Mouse (Mus musculus): ENCODE data around the gene Gm17268. TPM values are rescaled to one million over a fixed set of nuclear protein-coding genes. Genes with fewer than 3 reads are reported as not detected.

Gene Gm17268
- polyA plus RNA-seq, 1 experiment = not detected

GRCm38 (mm10) chr11:82072374-82072773 lies 34.0 kb upstream of the Gm17268 start:
- Histone ChIP-seq H3K27ac (ENCODE audit: control insufficient read depth, insufficient read depth, low read length) (no peak overlapping the region), H3K36me3 (ENCODE audit: control insufficient read depth, insufficient read depth, low read length) (no peaks in the 10 kb centered on the region), H3K4me1 (replicated peaks; ENCODE audit: control insufficient read depth, insufficient read depth, low read length) (no peaks in the 10 kb centered on the region), H3K4me3 (ENCODE audit: control insufficient read depth, insufficient read depth, low read length) (no peak overlapping the region), H3K27me3 (ENCODE audit: control insufficient read depth, insufficient read depth, low read length) (no peaks in the 10 kb centered on the region)
- TF ChIP-seq POLR2A (IDR thresholded peaks at IDR 0.05; ENCODE audit: control insufficient read depth, extremely low read depth, insufficient read depth, low read length, poor library complexity) = no peak
- TF ChIP-seq CTCF (IDR thresholded peaks at IDR 0.05; ENCODE audit: borderline replicate concordance, control insufficient read depth, extremely low read depth, insufficient read depth, low read length, poor library complexity) = no peak
- WGBS = 85% methylated on average over 1 of the region's 1 CpGs
- DNase-seq = no peak

GRCm38 (mm10) chr11:82071076-82071475 lies 32.7 kb upstream of the Gm17268 start:
- no peak for DNase-seq
- no peak for TF ChIP-seq POLR2A (IDR thresholded peaks at IDR 0.05; ENCODE audit: control insufficient read depth, extremely low read depth, insufficient read depth, low read length, poor library complexity)
- no peak for TF ChIP-seq CTCF (IDR thresholded peaks at IDR 0.05; ENCODE audit: borderline replicate concordance, control insufficient read depth, extremely low read depth, insufficient read depth, low read length, poor library complexity)
- 86% methylated on average over 3 of the region's 3 CpGs for WGBS
- Histone ChIP-seq H3K4me1 (replicated peaks; ENCODE audit: control insufficient read depth, insufficient read depth, low read length) (no peaks in the 10 kb centered on the region), H3K27ac (ENCODE audit: control insufficient read depth, insufficient read depth, low read length) (no peak overlapping the region), H3K4me3 (ENCODE audit: control insufficient read depth, insufficient read depth, low read length) (no peak overlapping the region), H3K36me3 (ENCODE audit: control insufficient read depth, insufficient read depth, low read length) (no peaks in the 10 kb centered on the region), H3K27me3 (ENCODE audit: control insufficient read depth, insufficient read depth, low read length) (no peaks in the 10 kb centered on the region)

GRCm38 (mm10) chr11:82066953-82067571 lies 28.7 kb upstream of the Gm17268 start:
- no peak overlapping the region for H3K4me3 ChIP-seq (ENCODE audit: control insufficient read depth, insufficient read depth, low read length)
- no peaks in the 10 kb centered on the region for H3K27me3 ChIP-seq (ENCODE audit: control insufficient read depth, insufficient read depth, low read length)
- no peak for DNase-seq
- H3K4me1 ChIP-seq (replicated peaks; ENCODE audit: control insufficient read depth, insufficient read depth, low read length) = no peaks in the 10 kb centered on the region
- TF ChIP-seq POLR2A (IDR thresholded peaks at IDR 0.05; ENCODE audit: control insufficient read depth, extremely low read depth, insufficient read depth, low read length, poor library complexity) = no peak
- no peak for TF ChIP-seq CTCF (IDR thresholded peaks at IDR 0.05; ENCODE audit: borderline replicate concordance, control insufficient read depth, extremely low read depth, insufficient read depth, low read length, poor library complexity)
- 91% methylated on average over 7 of the region's 7 CpGs for WGBS
- H3K27ac ChIP-seq (ENCODE audit: control insufficient read depth, insufficient read depth, low read length) = no peak overlapping the region
- no peaks in the 10 kb centered on the region for H3K36me3 ChIP-seq (ENCODE audit: control insufficient read depth, insufficient read depth, low read length)

GRCm38 (mm10) chr11:82063454-82063853 lies 25.1 kb upstream of the Gm17268 start:
- DNase-seq = no peak
- TF ChIP-seq CTCF (IDR thresholded peaks at IDR 0.05; ENCODE audit: borderline replicate concordance, control insufficient read depth, extremely low read depth, insufficient read depth, low read length, poor library complexity) (no peak), POLR2A (IDR thresholded peaks at IDR 0.05; ENCODE audit: control insufficient read depth, extremely low read depth, insufficient read depth, low read length, poor library complexity) (no peak)
- H3K4me3 ChIP-seq (ENCODE audit: control insufficient read depth, insufficient read depth, low read length) = no peak overlapping the region
- no peaks in the 10 kb centered on the region for H3K27me3 ChIP-seq (ENCODE audit: control insufficient read depth, insufficient read depth, low read length)
- no peaks in the 10 kb centered on the region for H3K4me1 ChIP-seq (replicated peaks; ENCODE audit: control insufficient read depth, insufficient read depth, low read length)
- WGBS = 86% methylated on average over 2 of the region's 2 CpGs
- H3K36me3 ChIP-seq (ENCODE audit: control insufficient read depth, insufficient read depth, low read length) = no peaks in the 10 kb centered on the region
- H3K27ac ChIP-seq (ENCODE audit: control insufficient read depth, insufficient read depth, low read length) = no peak overlapping the region

DNA sequence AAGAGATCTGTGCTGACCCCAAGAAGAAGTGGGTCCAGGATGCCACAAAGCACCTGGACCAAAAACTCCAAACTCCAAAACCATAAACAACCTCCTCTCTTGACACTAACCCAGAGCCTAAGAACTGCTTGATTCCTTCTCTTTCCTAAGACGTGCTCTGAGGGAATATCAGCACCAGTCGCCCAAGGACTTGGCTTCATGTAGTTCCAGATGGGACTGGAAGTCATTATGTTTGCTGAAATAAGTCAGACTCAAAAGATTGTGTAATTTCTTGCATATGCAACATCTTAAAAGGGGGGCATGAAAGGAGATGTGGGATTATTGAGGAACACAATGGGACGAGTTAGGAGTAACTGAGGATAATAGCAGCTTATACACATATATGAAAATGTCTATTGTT lies 23.9 kb upstream of the Gm17268 start:
- Histone ChIP-seq H3K4me3 (ENCODE audit: control insufficient read depth, insufficient read depth, low read length) (no peak overlapping the region), H3K4me1 (replicated peaks; ENCODE audit: control insufficient read depth, insufficient read depth, low read length) (no peaks in the 10 kb centered on the region), H3K27ac (ENCODE audit: control insufficient read depth, insufficient read depth, low read length) (no peak overlapping the region), H3K27me3 (ENCODE audit: control insufficient read depth, insufficient read depth, low read length) (no peaks in the 10 kb centered on the region), H3K36me3 (ENCODE audit: control insufficient read depth, insufficient read depth, low read length) (no peaks in the 10 kb centered on the region)
- DNase-seq = no peak
- no peak for TF ChIP-seq CTCF (IDR thresholded peaks at IDR 0.05; ENCODE audit: borderline replicate concordance, control insufficient read depth, extremely low read depth, insufficient read depth, low read length, poor library complexity)
- TF ChIP-seq POLR2A (IDR thresholded peaks at IDR 0.05; ENCODE audit: control insufficient read depth, extremely low read depth, insufficient read depth, low read length, poor library complexity) = no peak
- 86% methylated on average over 3 of the region's 3 CpGs for WGBS

DNA sequence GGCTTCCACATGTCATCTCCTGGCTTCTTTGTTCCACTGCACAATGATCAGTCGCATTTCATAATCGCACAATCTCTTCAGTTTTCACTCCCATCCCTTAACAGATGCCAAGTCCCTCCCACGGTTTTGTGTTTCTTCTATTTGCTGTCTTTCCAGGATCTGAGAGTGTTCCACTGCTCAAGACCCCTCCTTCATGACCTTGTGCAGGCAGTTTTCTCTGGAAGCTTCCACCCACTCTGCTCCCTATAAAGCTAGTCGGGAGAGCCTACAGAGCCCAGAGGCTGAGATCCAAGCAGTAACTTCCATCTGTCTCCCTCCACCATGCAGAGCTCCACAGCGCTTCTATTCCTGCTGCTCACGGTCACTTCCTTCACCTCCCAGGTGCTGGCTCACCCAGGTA lies 19.3 kb upstream of the Gm17268 start, which contains the start of gene Ccl11:
Ccl11 (plus strand) TSS at position 178 of the 400 bp plus-strand sequence.
- H3K4me3 ChIP-seq (ENCODE audit: control insufficient read depth, insufficient read depth, low read length) = no peak within 1 kb of the TSS
- no peaks in the 10 kb centered on the region for H3K27me3 ChIP-seq (ENCODE audit: control insufficient read depth, insufficient read depth, low read length)
- TF ChIP-seq POLR2A (IDR thresholded peaks at IDR 0.05; ENCODE audit: control insufficient read depth, extremely low read depth, insufficient read depth, low read length, poor library complexity) (no peak), CTCF (IDR thresholded peaks at IDR 0.05; ENCODE audit: borderline replicate concordance, control insufficient read depth, extremely low read depth, insufficient read depth, low read length, poor library complexity) (no peak)
- H3K4me1 ChIP-seq (replicated peaks; ENCODE audit: control insufficient read depth, insufficient read depth, low read length) = no peaks in the 10 kb centered on the region
- no peak for DNase-seq
- no peak within 1 kb of the TSS for H3K27ac ChIP-seq (ENCODE audit: control insufficient read depth, insufficient read depth, low read length)
- WGBS = 81% methylated on average over 6 of the region's 6 CpGs
- H3K36me3 ChIP-seq (ENCODE audit: control insufficient read depth, insufficient read depth, low read length) = no peaks in the 10 kb centered on the region

- no peak overlapping the region for H3K4me3 ChIP-seq (ENCODE audit: control insufficient read depth, insufficient read depth, low read length)
- H3K4me1 ChIP-seq (replicated peaks; ENCODE audit: control insufficient read depth, insufficient read depth, low read length) = no peaks in the 10 kb centered on the region
- no peak for TF ChIP-seq CTCF (IDR thresholded peaks at IDR 0.05; ENCODE audit: borderline replicate concordance, control insufficient read depth, extremely low read depth, insufficient read depth, low read length, poor library complexity)
- no peak for TF ChIP-seq POLR2A (IDR thresholded peaks at IDR 0.05; ENCODE audit: control insufficient read depth, extremely low read depth, insufficient read depth, low read length, poor library complexity)
- no peaks in the 10 kb centered on the region for H3K36me3 ChIP-seq (ENCODE audit: control insufficient read depth, insufficient read depth, low read length)
- no peak overlapping the region for H3K27ac ChIP-seq (ENCODE audit: control insufficient read depth, insufficient read depth, low read length)
- no peaks in the 10 kb centered on the region for H3K27me3 ChIP-seq (ENCODE audit: control insufficient read depth, insufficient read depth, low read length)
- DNase-seq = no peak
- 92% methylated on average over 7 of the region's 7 CpGs for WGBS
Measured at GRCm38 (mm10) chr11:82053849-82054248, 15.5 kb upstream of the Gm17268 start.

Data from thymus, adult 2 months (tissue).